In the genomic region with DNA sequence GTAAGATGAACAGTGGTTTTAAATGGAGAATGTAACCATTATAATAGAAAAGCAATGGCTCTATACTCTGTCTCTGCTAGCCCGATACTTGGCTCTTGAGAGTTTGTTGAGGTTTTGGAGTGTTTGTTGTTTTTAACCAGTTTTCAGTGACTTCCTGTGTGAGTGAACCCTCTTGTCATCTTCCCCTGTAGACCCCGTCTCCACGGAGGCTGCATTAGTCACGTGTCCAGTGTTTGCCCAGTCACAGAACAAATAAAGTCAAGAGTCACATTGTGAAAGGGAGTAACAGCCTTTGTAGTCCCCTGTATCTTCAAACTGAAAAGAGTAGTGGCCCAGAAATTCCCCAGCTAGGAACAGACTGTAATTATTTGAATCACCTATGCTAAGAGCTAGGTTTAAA, we compare ENCODE assay signal across 27 mouse cellular contexts. TPM values are rescaled to one million over a fixed set of nuclear protein-coding genes. Genes with fewer than 3 reads are reported as not detected.
"Had no signal": no experiment of that assay in that cellular context is flagged by ENCODE, and none has a peak within 500 bp of the region (broad histone marks: within the 10 kb centered on the region; RNA-seq: fewer than 3 reads in every experiment).

No protein-coding gene starts in this region.

- H3K9ac ChIP-seq: liver, embryonic 14.5 days had no signal

- DNase-seq: kidney, adult 18-20 months; kidney, postnatal 25 days; layer of hippocampus, adult 9-11 months; layer of hippocampus, postnatal 36 days; midbrain, embryonic 14.5 days; right cerebral cortex, adult 18-20 months; right cerebral cortex, postnatal 14 days; right cerebral cortex, postnatal 4 days; thymus, adult 2 months; thymus, postnatal 14 days had no signal

- H3K4me3 ChIP-seq: layer of hippocampus, adult 2 months; left cerebral cortex, adult 2 months had no signal

- H3K27ac ChIP-seq: kidney, postnatal 0 days; layer of hippocampus, adult 2 months; left cerebral cortex, adult 2 months; liver, embryonic 14.5 days; stomach, postnatal 0 days had no signal

- ATAC-seq: inflammation-experienced regulatory T-cells, adult 6 months; intestine, embryonic 16.5 days had no signal

- H3K4me2 ChIP-seq: liver, embryonic 11.5 days; midbrain, embryonic 11.5 days had no signal

RNA-seq across cellular contexts. Expression of a gene that starts 5.5 kb away (rescaled TPM):
- polyA plus RNA-seq: intestine, embryonic 16.5 days; kidney, embryonic 14.5 days; kidney, postnatal 0 days; large intestine, adult 2 months; limb, embryonic 11.5 days; limb, embryonic 14.5 days; liver, embryonic 11.5 days; liver, embryonic 14.5 days; midbrain, embryonic 11.5 days; midbrain, embryonic 14.5 days; midbrain, postnatal 0 days; neural tube, embryonic 11.5 days; neural tube, embryonic 14.5 days; stomach, embryonic 14.5 days; stomach, postnatal 0 days; thymus, adult 2 months had no signal
